Mouse (Mus musculus) liver, postnatal 0 days (tissue): ENCODE measurements around the gene Tbx5.

Experiments
- CTCF ChIP-seq: sonication (generic); IDR thresholded peaks from 2 replicates; pipeline ENCODE4 v1.5.1; 2016; ENCODE audit warnings: antibody characterized with exemption, low read depth
- EP300 ChIP-seq: IDR thresholded peaks from 2 replicates; pipeline ENCODE4 v1.6.1; 2016; ENCODE audit warnings: antibody characterized with exemption, low read depth, mild to moderate bottlenecking

- no peak for TF ChIP-seq CTCF
- TF ChIP-seq EP300: no peak
Measured at GRCm38 (mm10) chr5:119799419-119800242, 32.8 kb upstream of the Tbx5 start.
